Mouse (Mus musculus): ENCODE measurements around the gene Snx5.

The Snx5 gene

GRCm38 (mm10) chr2:144270507-144271420 is at the start of gene Snx5, which contains the start of gene Mgme1:
Snx5 (minus strand) TSS chr2:144270906.
Mgme1 (plus strand) TSS chr2:144270663.
- DNase-seq, result peak; percentile 96

- no peak for DNase-seq
These were observed 40.7 kb upstream of the Snx5 start for GRCm38 (mm10) chr2:144311372-144311771.

- DNase-seq, result no peak
These were observed 39.6 kb upstream of the Snx5 start for GRCm38 (mm10) chr2:144310273-144310672.

- DNase-seq, result peak; percentile 70 to 77
These were observed 37.9 kb upstream of the Snx5 start for GRCm38 (mm10) chr2:144308561-144308960.

GRCm38 (mm10) chr2:144305721-144306294 is 35.1 kb upstream of the Snx5 start:
- DNase-seq, result no peak

GRCm38 (mm10) chr2:144301101-144301500 is 30.4 kb upstream of the Snx5 start:
- DNase-seq, result no peak

GRCm38 (mm10) chr2:144299749-144300669 is 29.3 kb upstream of the Snx5 start:
- DNase-seq, result no peak

GRCm38 (mm10) chr2:144295145-144295735 is 24.5 kb upstream of the Snx5 start:
- DNase-seq, result no peak

- DNase-seq, result no peak
These were observed 21.0 kb upstream of the Snx5 start for GRCm38 (mm10) chr2:144291600-144292305.

GRCm38 (mm10) chr2:144290321-144290720 is 19.6 kb upstream of the Snx5 start:
- no peak for DNase-seq

- DNase-seq, result no peak
These were observed 10.7 kb upstream of the Snx5 start for GRCm38 (mm10) chr2:144281417-144281816.

- DNase-seq, result no peak
These were observed 9.9 kb upstream of the Snx5 start for GRCm38 (mm10) chr2:144280568-144280967.

- peak in 1 of 2 experiments; percentile 26 for DNase-seq
These were observed 9.0 kb upstream of the Snx5 start for GRCm38 (mm10) chr2:144279742-144280141.

GRCm38 (mm10) chr2:144276885-144277284 is 6.2 kb upstream of the Snx5 start:
- no peak for DNase-seq

- DNase-seq, result no peak
These were observed 4.0 kb upstream of the Snx5 start for GRCm38 (mm10) chr2:144274741-144275140.

- no peak for DNase-seq
These were observed 1.4 kb upstream of the Snx5 start for GRCm38 (mm10) chr2:144272088-144272487.

GRCm38 (mm10) chr2:144269679-144270475 is 829 bp downstream of the Snx5 start:
- DNase-seq, result no peak

- DNase-seq, result no peak
These were observed 1.4 kb downstream of the Snx5 start for GRCm38 (mm10) chr2:144269306-144269650.

- DNase-seq, result no peak
These were observed 2.0 kb downstream of the Snx5 start for GRCm38 (mm10) chr2:144268446-144269305.

- DNase-seq, result no peak
These were observed 3.0 kb downstream of the Snx5 start for GRCm38 (mm10) chr2:144267731-144268015.

Measured in cerebellum, postnatal 25 days (tissue).